Mouse (Mus musculus) midbrain, embryonic 12.5 days (tissue): ENCODE data around the gene Lgals1. TPM values are rescaled to one million over a fixed set of nuclear protein-coding genes. Genes with fewer than 3 reads are reported as not detected.

Experiments used
- ATAC-seq: fragments of 200-750 bp; cut with Nextera tagmentation; 2 replicates; pipeline ENCODE4 v1.8.0; 2017; ENCODE audit warnings: low read depth, moderate TSS enrichment, moderate library complexity; ENCODE audit not compliant: low FRiP score
- H3K27ac ChIP-seq: fragments of 300-500 bp; sonication (generic); replicated peaks from 2 replicates; pipeline ENCODE4 v1.5.1; 2016; ENCODE audit warnings: mild to moderate bottlenecking
- H3K27me3 ChIP-seq: fragments of 300-500 bp; sonication (generic); 2 replicates; pipeline ENCODE4 v1.6.1; 2016; ENCODE audit warnings: mild to moderate bottlenecking
- H3K36me3 ChIP-seq: fragments of 300-500 bp; sonication (generic); 2 replicates; pipeline ENCODE4 v1.6.1; 2016
- H3K4me1 ChIP-seq: fragments of 300-500 bp; sonication (generic); 2 replicates; pipeline ENCODE4 v1.6.1; 2016
- H3K4me2 ChIP-seq: fragments of 300-500 bp; sonication (generic); replicated peaks from 2 replicates; pipeline ENCODE4 v1.6.1; 2016; ENCODE audit warnings: mild to moderate bottlenecking, moderate library complexity
- H3K4me3 ChIP-seq: fragments of 300-500 bp; sonication (generic); 2 replicates; pipeline ENCODE4 v1.5.1; 2016; ENCODE audit warnings: mild to moderate bottlenecking
- H3K9ac ChIP-seq: fragments of 300-500 bp; sonication (generic); replicated peaks from 2 replicates; pipeline ENCODE4 v1.6.1; 2016; ENCODE audit warnings: mild to moderate bottlenecking, moderate library complexity
- H3K9me3 ChIP-seq: fragments of 300-500 bp; sonication (generic); 2 replicates; pipeline ENCODE4 v1.6.1; 2016; ENCODE audit warnings: mild to moderate bottlenecking
- WGBS: fragments of 180-500 bp; shearing (Covaris S2); methylation state at CpG from one replicate; pipeline ENCODE4 v1.1.7; 2016; 5-methylcytosine and 5-hydroxymethylcytosine counted together
- polyA plus RNA-seq: library from polyadenylated mRNA; unstranded; fragments of >200 nt; fragmentation: Nextera tagmentation; extraction: Ambion mirVana; gene quantifications from 2 replicates; pipeline ENCODE4 v1.2.1, GENCODE M21; 2016

Lgals1 gene
- polyA plus RNA-seq, 1 experiment from 2014 or later, result 420 TPM

- no peak for ATAC-seq
- H3K9ac ChIP-seq, result no peak overlapping the region
- H3K27ac ChIP-seq, result 0 out of 2 replicates have a peak overlapping the region, but pooled peaks have one; percentile 32
- 93% methylated on average over 3 of the region's 3 CpGs for WGBS
- H3K4me1 ChIP-seq, result peaks cover 19% of the 10 kb centered on the region
- H3K4me2 ChIP-seq, result no peak overlapping the region
- H3K9me3 ChIP-seq, result no peaks in the 10 kb centered on the region
- peaks cover 30% of the 10 kb centered on the region for H3K27me3 ChIP-seq
- H3K4me3 ChIP-seq, result no peak overlapping the region
- H3K36me3 ChIP-seq, result peaks cover 32% of the 10 kb centered on the region
Observed at GRCm38 (mm10) chr15:78896149-78896548, 30.4 kb upstream of the Lgals1 start.

GRCm38 (mm10) chr15:78897488-78897887 is 29.0 kb upstream of the Lgals1 start:
- H3K4me2 ChIP-seq, result no peak overlapping the region
- peaks cover 40% of the 10 kb centered on the region for H3K27me3 ChIP-seq
- no peak overlapping the region for H3K9ac ChIP-seq
- no peak overlapping the region for H3K27ac ChIP-seq
- ATAC-seq, result no peak
- H3K36me3 ChIP-seq, result peaks cover 18% of the 10 kb centered on the region
- peaks cover 25% of the 10 kb centered on the region for H3K4me1 ChIP-seq
- H3K9me3 ChIP-seq, result no peaks in the 10 kb centered on the region
- H3K4me3 ChIP-seq, result no peak overlapping the region
- WGBS, result 90% methylated on average over 4 of the region's 4 CpGs

GRCm38 (mm10) chr15:78898507-78899001 is 28.0 kb upstream of the Lgals1 start:
- Histone ChIP-seq H3K4me1 (peaks cover 25% of the 10 kb centered on the region), H3K9ac (no peak overlapping the region), H3K27me3 (peaks cover 40% of the 10 kb centered on the region), H3K4me3 (no peak overlapping the region), H3K36me3 (peaks cover 8% of the 10 kb centered on the region), H3K9me3 (no peaks in the 10 kb centered on the region), H3K27ac (no peak overlapping the region), H3K4me2 (no peak overlapping the region)
- WGBS, result 56% methylated on average over 6 of the region's 6 CpGs
- ATAC-seq, result no peak

GRCm38 (mm10) chr15:78899409-78899739 is 27.2 kb upstream of the Lgals1 start, which contains the start of gene Gm49510:
TSS of gene Gm49510 (plus strand) at chr15:78899667.
- Histone ChIP-seq H3K4me1 (peaks cover 25% of the 10 kb centered on the region), H3K9ac (peak within 1 kb of the TSS; percentile 65), H3K9me3 (no peaks in the 10 kb centered on the region), H3K27ac (no peak within 1 kb of the TSS), H3K4me3 (peak within 1 kb of the TSS; percentile 53), H3K36me3 (no peaks in the 10 kb centered on the region), H3K4me2 (peak within 1 kb of the TSS; percentile 94), H3K27me3 (peaks cover 40% of the 10 kb centered on the region)
- no peak for ATAC-seq
- 5% methylated on average over 19 of the region's 20 CpGs for WGBS

GRCm38 (mm10) chr15:78899740-78900584 is 26.6 kb upstream of the Lgals1 start, which contains the start of gene Sh3bp1:
TSS of gene Sh3bp1 (plus strand) at chr15:78899768.
- Histone ChIP-seq H3K4me1 (peaks cover 25% of the 10 kb centered on the region), H3K4me2 (peak within 1 kb of the TSS; percentile 94), H3K36me3 (no peaks in the 10 kb centered on the region), H3K9me3 (no peaks in the 10 kb centered on the region), H3K9ac (peak within 1 kb of the TSS; percentile 65), H3K27ac (no peak within 1 kb of the TSS), H3K4me3 (peak within 1 kb of the TSS; percentile 53), H3K27me3 (peaks cover 40% of the 10 kb centered on the region)
- peak; percentile 61 for ATAC-seq
- 1% methylated on average over 46 of the region's 47 CpGs for WGBS

GRCm38 (mm10) chr15:78900585-78901421 is 25.7 kb upstream of the Lgals1 start:
- H3K9ac ChIP-seq, result peak overlapping the region; percentile 43
- H3K27ac ChIP-seq, result no peak overlapping the region
- peak overlapping the region; percentile 53 for H3K4me3 ChIP-seq
- H3K36me3 ChIP-seq, result no peaks in the 10 kb centered on the region
- WGBS, result 21% methylated on average over 18 of the region's 18 CpGs
- H3K27me3 ChIP-seq, result peaks cover 40% of the 10 kb centered on the region
- ATAC-seq, result no peak
- H3K9me3 ChIP-seq, result no peaks in the 10 kb centered on the region
- peaks cover 25% of the 10 kb centered on the region for H3K4me1 ChIP-seq
- H3K4me2 ChIP-seq, result peak overlapping the region; percentile 94

GRCm38 (mm10) chr15:78901422-78901789 is 25.1 kb upstream of the Lgals1 start:
- Histone ChIP-seq H3K4me1 (peaks cover 25% of the 10 kb centered on the region), H3K4me2 (peak overlapping the region; percentile 94; the same call in 1 of the 2 replicates), H3K9ac (peak overlapping the region; percentile 43; the same call in 1 of the 2 replicates), H3K36me3 (no peaks in the 10 kb centered on the region), H3K9me3 (no peaks in the 10 kb centered on the region), H3K27ac (no peak overlapping the region), H3K27me3 (peaks cover 40% of the 10 kb centered on the region), H3K4me3 (no peak overlapping the region)
- no peak for ATAC-seq
- 41% methylated on average over 8 of the region's 8 CpGs for WGBS

- no peaks in the 10 kb centered on the region for H3K36me3 ChIP-seq
- H3K4me3 ChIP-seq, result no peak overlapping the region
- peaks cover 25% of the 10 kb centered on the region for H3K4me1 ChIP-seq
- H3K9me3 ChIP-seq, result no peaks in the 10 kb centered on the region
- ATAC-seq, result 0 out of 2 replicates have a peak, but pooled peaks have one; percentile 4
- H3K27ac ChIP-seq, result no peak overlapping the region
- no peak overlapping the region for H3K4me2 ChIP-seq
- H3K9ac ChIP-seq, result no peak overlapping the region
- H3K27me3 ChIP-seq, result peaks cover 39% of the 10 kb centered on the region
- WGBS, result 8% methylated on average over 2 of the region's 2 CpGs
Observed at GRCm38 (mm10) chr15:78903243-78903642, 23.3 kb upstream of the Lgals1 start.

- whole genome bisulfite sequencing, result 83% methylated on average over 7 of the region's 7 CpGs
- no peaks in the 10 kb centered on the region for H3K9me3 ChIP-seq
- H3K36me3 ChIP-seq, result no peaks in the 10 kb centered on the region
- ATAC-seq, result no peak
- H3K4me3 ChIP-seq, result no peak overlapping the region
- no peak overlapping the region for H3K9ac ChIP-seq
- H3K27me3 ChIP-seq, result peaks cover 4% of the 10 kb centered on the region; the same call in 1 of the 2 replicates
- peaks cover 4% of the 10 kb centered on the region; the same call in 1 of the 2 replicates for H3K4me1 ChIP-seq
- no peak overlapping the region for H3K27ac ChIP-seq
- no peak overlapping the region for H3K4me2 ChIP-seq
Observed at GRCm38 (mm10) chr15:78908399-78908798, 18.1 kb upstream of the Lgals1 start.

GRCm38 (mm10) chr15:78908982-78909381 is 17.5 kb upstream of the Lgals1 start:
- Histone ChIP-seq H3K27me3 (peaks cover 4% of the 10 kb centered on the region; the same call in 1 of the 2 replicates), H3K27ac (no peak overlapping the region), H3K36me3 (no peaks in the 10 kb centered on the region), H3K9me3 (no peaks in the 10 kb centered on the region), H3K4me2 (no peak overlapping the region), H3K9ac (no peak overlapping the region), H3K4me1 (peaks cover 4% of the 10 kb centered on the region; the same call in 1 of the 2 replicates), H3K4me3 (no peak overlapping the region)
- ATAC-seq, result no peak
- 85% methylated on average over 8 of the region's 8 CpGs for WGBS

GRCm38 (mm10) chr15:78912040-78912439 is 14.5 kb upstream of the Lgals1 start:
- Histone ChIP-seq H3K4me3 (no peak overlapping the region), H3K9ac (no peak overlapping the region), H3K27ac (no peak overlapping the region), H3K4me2 (no peak overlapping the region), H3K4me1 (peaks cover 31% of the 10 kb centered on the region), H3K9me3 (no peaks in the 10 kb centered on the region), H3K36me3 (no peaks in the 10 kb centered on the region), H3K27me3 (peaks cover 4% of the 10 kb centered on the region; the same call in 1 of the 2 replicates)
- 31% methylated on average over 9 of the region's 9 CpGs for WGBS
- ATAC-seq, result no peak
